Mouse (Mus musculus): ENCODE data around the gene Tmprss11g. TPM values are rescaled to one million over a fixed set of nuclear protein-coding genes. Genes with fewer than 3 reads are reported as not detected.

Tmprss11g gene
- not detected in 2 replicates for polyA plus RNA-seq (2012; rRNA removed)

- H3K27me3 ChIP-seq (ENCODE audit: control insufficient read depth, insufficient read depth, low read length), result no peaks in the 10 kb centered on the region
- no peaks in the 10 kb centered on the region for H3K36me3 ChIP-seq (ENCODE audit: control insufficient read depth, insufficient read depth, low read length)
- H3K27ac ChIP-seq (ENCODE audit: insufficient read depth, low read depth, low read length), result no peak within 1 kb of the TSS
- 58% methylated on average over 9 of the region's 9 CpGs for WGBS
- H3K4me3 ChIP-seq (ENCODE audit: low read depth, low read length), result no peak within 1 kb of the TSS
- TF ChIP-seq CTCF (IDR thresholded peaks at IDR 0.05; ENCODE audit: extremely low read depth, insufficient read length, insufficient replicate concordance, low read depth, low read length) (no peak), POLR2A (IDR thresholded peaks at IDR 0.05; ENCODE audit: low read depth, low read length) (no peak)
- H3K4me1 ChIP-seq (ENCODE audit: control insufficient read depth, insufficient read depth, insufficient read length, low read length), result no peaks in the 10 kb centered on the region
Observed at GRCm38 (mm10) chr5:86518500-86518899, at the start of gene Tmprss11g. Gene Tmprss11g (minus strand): TSS chr5:86518600.

- Histone ChIP-seq H3K27ac (ENCODE audit: insufficient read depth, low read depth, low read length) (no peak overlapping the region), H3K4me3 (ENCODE audit: low read depth, low read length) (no peak overlapping the region), H3K36me3 (ENCODE audit: control insufficient read depth, insufficient read depth, low read length) (no peaks in the 10 kb centered on the region), H3K27me3 (ENCODE audit: control insufficient read depth, insufficient read depth, low read length) (no peaks in the 10 kb centered on the region), H3K4me1 (ENCODE audit: control insufficient read depth, insufficient read depth, insufficient read length, low read length) (no peaks in the 10 kb centered on the region)
- TF ChIP-seq CTCF (IDR thresholded peaks at IDR 0.05; ENCODE audit: extremely low read depth, insufficient read length, insufficient replicate concordance, low read depth, low read length) (no peak), POLR2A (IDR thresholded peaks at IDR 0.05; ENCODE audit: low read depth, low read length) (no peak)
- 93% methylated on average over 2 of the region's 2 CpGs for WGBS
Observed at GRCm38 (mm10) chr5:86546693-86547092, 28.3 kb upstream of the Tmprss11g start.

GRCm38 (mm10) chr5:86540601-86541000 lies 22.2 kb upstream of the Tmprss11g start:
- Histone ChIP-seq H3K36me3 (ENCODE audit: control insufficient read depth, insufficient read depth, low read length) (no peaks in the 10 kb centered on the region), H3K4me1 (ENCODE audit: control insufficient read depth, insufficient read depth, insufficient read length, low read length) (no peaks in the 10 kb centered on the region), H3K4me3 (ENCODE audit: low read depth, low read length) (no peak overlapping the region), H3K27ac (ENCODE audit: insufficient read depth, low read depth, low read length) (no peak overlapping the region), H3K27me3 (ENCODE audit: control insufficient read depth, insufficient read depth, low read length) (no peaks in the 10 kb centered on the region; the same call in 1 of the 2 replicates)
- WGBS, result 71% methylated on average over 3 of the region's 3 CpGs
- TF ChIP-seq CTCF (IDR thresholded peaks at IDR 0.05; ENCODE audit: extremely low read depth, insufficient read length, insufficient replicate concordance, low read depth, low read length) (no peak), POLR2A (IDR thresholded peaks at IDR 0.05; ENCODE audit: low read depth, low read length) (no peak)

GRCm38 (mm10) chr5:86528725-86529124 lies 10.3 kb upstream of the Tmprss11g start:
- Histone ChIP-seq H3K4me3 (ENCODE audit: low read depth, low read length) (no peak overlapping the region), H3K36me3 (ENCODE audit: control insufficient read depth, insufficient read depth, low read length) (no peaks in the 10 kb centered on the region), H3K27ac (ENCODE audit: insufficient read depth, low read depth, low read length) (no peak overlapping the region), H3K27me3 (ENCODE audit: control insufficient read depth, insufficient read depth, low read length) (no peaks in the 10 kb centered on the region), H3K4me1 (ENCODE audit: control insufficient read depth, insufficient read depth, insufficient read length, low read length) (no peaks in the 10 kb centered on the region)
- 79% methylated on average over 2 of the region's 2 CpGs for WGBS
- TF ChIP-seq CTCF (IDR thresholded peaks at IDR 0.05; ENCODE audit: extremely low read depth, insufficient read length, insufficient replicate concordance, low read depth, low read length) (no peak), POLR2A (IDR thresholded peaks at IDR 0.05; ENCODE audit: low read depth, low read length) (no peak)

GRCm38 (mm10) chr5:86511538-86511937 lies 6.9 kb downstream of the Tmprss11g start:
- no peaks in the 10 kb centered on the region for H3K27me3 ChIP-seq (ENCODE audit: control insufficient read depth, insufficient read depth, low read length)

GRCm38 (mm10) chr5:86493453-86493852 lies 24.9 kb downstream of the Tmprss11g start:
- Histone ChIP-seq H3K4me3 (ENCODE audit: low read depth, low read length) (no peak overlapping the region), H3K27me3 (ENCODE audit: control insufficient read depth, insufficient read depth, low read length) (peaks cover 5% of the 10 kb centered on the region; the same call in 1 of the 2 replicates), H3K27ac (ENCODE audit: insufficient read depth, low read depth, low read length) (no peak overlapping the region), H3K4me1 (ENCODE audit: control insufficient read depth, insufficient read depth, insufficient read length, low read length) (no peaks in the 10 kb centered on the region), H3K36me3 (ENCODE audit: control insufficient read depth, insufficient read depth, low read length) (no peaks in the 10 kb centered on the region)
- WGBS, result 18% methylated on average over 1 of the region's 1 CpGs
- TF ChIP-seq CTCF (IDR thresholded peaks at IDR 0.05; ENCODE audit: extremely low read depth, insufficient read length, insufficient replicate concordance, low read depth, low read length) (no peak), POLR2A (IDR thresholded peaks at IDR 0.05; ENCODE audit: low read depth, low read length) (no peak)

More at GRCm38 (mm10) chr5:86511538-86511937, 6.9 kb downstream of the Tmprss11g start:
- WGBS, result 78% methylated on average over 5 of the region's 5 CpGs
- Histone ChIP-seq H3K4me1 (ENCODE audit: control insufficient read depth, insufficient read depth, insufficient read length, low read length) (no peaks in the 10 kb centered on the region), H3K27ac (ENCODE audit: insufficient read depth, low read depth, low read length) (no peak overlapping the region), H3K36me3 (ENCODE audit: control insufficient read depth, insufficient read depth, low read length) (no peaks in the 10 kb centered on the region), H3K4me3 (ENCODE audit: low read depth, low read length) (no peak overlapping the region)
- TF ChIP-seq CTCF (IDR thresholded peaks at IDR 0.05; ENCODE audit: extremely low read depth, insufficient read length, insufficient replicate concordance, low read depth, low read length) (no peak), POLR2A (IDR thresholded peaks at IDR 0.05; ENCODE audit: low read depth, low read length) (no peak)

- no peaks in the 10 kb centered on the region for H3K4me1 ChIP-seq (ENCODE audit: control insufficient read depth, insufficient read depth, insufficient read length, low read length)
- TF ChIP-seq POLR2A (IDR thresholded peaks at IDR 0.05; ENCODE audit: low read depth, low read length) (no peak), CTCF (IDR thresholded peaks at IDR 0.05; ENCODE audit: extremely low read depth, insufficient read length, insufficient replicate concordance, low read depth, low read length) (no peak)
- 38% methylated on average over 2 of the region's 2 CpGs for WGBS
- no peaks in the 10 kb centered on the region for H3K36me3 ChIP-seq (ENCODE audit: control insufficient read depth, insufficient read depth, low read length)
- no peak overlapping the region for H3K27ac ChIP-seq (ENCODE audit: insufficient read depth, low read depth, low read length)
- H3K4me3 ChIP-seq (ENCODE audit: low read depth, low read length), result no peak overlapping the region
- no peaks in the 10 kb centered on the region; the same call in 1 of the 2 replicates for H3K27me3 ChIP-seq (ENCODE audit: control insufficient read depth, insufficient read depth, low read length)
Observed at GRCm38 (mm10) chr5:86482562-86482961, 35.8 kb downstream of the Tmprss11g start.
